Comparison of ENCODE assay signal across 8 mouse cellular contexts in the genomic region with DNA sequence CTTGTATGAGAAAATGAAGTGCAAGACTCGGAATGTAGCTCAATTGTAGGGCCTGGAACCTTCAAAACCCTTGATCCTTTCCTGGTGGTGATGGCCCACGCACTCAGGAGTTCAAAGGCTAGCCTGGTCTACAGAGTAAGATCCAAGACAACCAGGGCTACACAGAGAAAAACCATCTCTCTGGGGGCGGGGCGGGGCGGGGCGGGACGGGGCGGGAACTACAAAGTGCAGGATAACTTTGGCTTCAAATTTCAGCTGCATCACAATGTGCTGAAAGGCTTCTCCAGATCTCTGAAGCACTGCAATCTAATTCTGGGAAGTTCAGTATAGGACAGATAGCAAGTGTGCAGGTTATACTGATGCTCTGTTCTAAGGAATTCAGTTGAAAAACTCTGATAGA. TPM values are rescaled to one million over a fixed set of nuclear protein-coding genes. Genes with fewer than 3 reads are reported as not detected.
A peak's percentile ranks its signal among the peaks of the same experiment; 100 is the strongest.
DNase-seq lines count a peak whose midpoint lies in the region; ATAC-seq and TF ChIP-seq lines count a peak whose summit lies in the region.
"Had no signal": no experiment of that assay in that cellular context is flagged by ENCODE, and none has a peak within 500 bp of the region (broad histone marks: within the 10 kb centered on the region; RNA-seq: fewer than 3 reads in every experiment).

No protein-coding gene starts in this region.

- no peaks in the 10 kb centered on the region for H3K9me3 ChIP-seq in hindbrain, embryonic 10.5 days
- no peaks in the 10 kb centered on the region for H3K9me3 ChIP-seq in hindbrain, postnatal 0 days (ENCODE audit: low read length)
- no peaks in the 10 kb centered on the region for H3K9me3 ChIP-seq in MEL (replicated peaks; ENCODE audit: insufficient read depth, low read length)
- H3K9me3 ChIP-seq in limb, embryonic 13.5 days = no peaks in the 10 kb centered on the region
- H3K9me3 ChIP-seq: midbrain, embryonic 15.5 days had no signal

- DNase-seq in hindbrain, embryonic 10.5 days (ENCODE audit: low spot score) = no peak
- no peak for DNase-seq in hindbrain, postnatal 0 days (ENCODE audit: low spot score)
- peak; percentile 16 for DNase-seq in CD4-positive helper T cell, adult 2 months (ENCODE audit: low read depth, low spot score)
- DNase-seq in MEL (ENCODE audit: low read depth, low spot score) = peak; percentile 62
- DNase-seq in cerebellum, postnatal 14 days = no peak
- DNase-seq in cerebellum, adult 2 months = no peak

- WGBS in hindbrain, embryonic 10.5 days = 17% methylated on average over 8 of the region's 8 CpGs
- WGBS in hindbrain, postnatal 0 days = 19% methylated on average over 8 of the region's 8 CpGs
- WGBS in limb, embryonic 13.5 days = 13% methylated on average over 8 of the region's 8 CpGs
- WGBS in cerebellum, adult 2 months = 24% methylated on average over 8 of the region's 8 CpGs

- H3K9ac ChIP-seq in hindbrain, postnatal 0 days (replicated peaks; ENCODE audit: low read length) = no peak overlapping the region
- no peak overlapping the region; the same call in 1 of the 2 replicates for H3K9ac ChIP-seq in MEL (ENCODE audit: control insufficient read depth, low read depth, low read length, poor library complexity, severe bottlenecking)
- no peak overlapping the region for H3K9ac ChIP-seq in limb, embryonic 13.5 days

- TF ChIP-seq RAD21 in MEL (IDR thresholded peaks at IDR 0.05; ENCODE audit: low read depth, low read length) = no peak

- H3K27ac ChIP-seq in hindbrain, embryonic 10.5 days = 0 out of 2 replicates have a peak overlapping the region, but pooled peaks have one; percentile 16
- no peak overlapping the region for H3K27ac ChIP-seq in hindbrain, postnatal 0 days
- H3K27ac ChIP-seq in MEL (ENCODE audit: control insufficient read depth, low read depth, low read length) = peak overlapping the region; percentile 79
- 0 out of 2 replicates have a peak overlapping the region, but pooled peaks have one; percentile 33 for H3K27ac ChIP-seq in limb, embryonic 13.5 days
- H3K27ac ChIP-seq in cerebellum, adult 2 months (ENCODE audit: insufficient read depth, low read length) = no peak overlapping the region

- peaks cover 15% of the 10 kb centered on the region for H3K36me3 ChIP-seq in hindbrain, embryonic 10.5 days
- no peaks in the 10 kb centered on the region for H3K36me3 ChIP-seq in hindbrain, postnatal 0 days (ENCODE audit: insufficient read depth, low read length)
- peaks cover 0 to 12% of the 10 kb centered on the region in 2 experiments; a peak in 2 of 4 replicates for H3K36me3 ChIP-seq in MEL (ENCODE audit: control insufficient read depth in 1 of 2, insufficient read depth in 2 of 2, low read length in 2 of 2)
- peaks cover 10% of the 10 kb centered on the region for H3K36me3 ChIP-seq in limb, embryonic 13.5 days
- H3K36me3 ChIP-seq: midbrain, embryonic 15.5 days had no signal

- no peak overlapping the region for H3K4me3 ChIP-seq in hindbrain, embryonic 10.5 days
- no peak overlapping the region for H3K4me3 ChIP-seq in hindbrain, postnatal 0 days (ENCODE audit: low read length)
- H3K4me3 ChIP-seq in MEL (ENCODE audit: control insufficient read depth in 1 of 2, insufficient read depth in 1 of 2, low read depth in 2 of 2, low read length in 2 of 2) = no peak overlapping the region
- no peak overlapping the region for H3K4me3 ChIP-seq in limb, embryonic 13.5 days
- H3K4me3 ChIP-seq in cerebellum, adult 2 months (replicated peaks; ENCODE audit: insufficient read depth, low read depth, low read length) = no peak overlapping the region
- H3K4me3 ChIP-seq: midbrain, embryonic 15.5 days had no signal

- no peak for TF ChIP-seq CTCF in hindbrain, postnatal 0 days (IDR thresholded peaks at IDR 0.05; ENCODE audit: low read depth)
- no peak for TF ChIP-seq CTCF in MEL (IDR thresholded peaks at IDR 0.05 in 2 of 3, conservative IDR thresholded peaks at IDR 0.05 in 1 of 3; ENCODE audit: control insufficient read depth in 1 of 3, insufficient read depth in 1 of 3, low read depth in 2 of 3, low read length in 3 of 3, poor library complexity in 1 of 3, severe bottlenecking in 1 of 3)
- no peak for TF ChIP-seq CTCF in cerebellum, adult 2 months (IDR thresholded peaks at IDR 0.05; ENCODE audit: borderline replicate concordance, insufficient read depth, low read depth, low read length)

- ATAC-seq in hindbrain, postnatal 0 days = no peak
- no peak for ATAC-seq in limb, embryonic 13.5 days (ENCODE audit: low FRiP score, low read depth)
- ATAC-seq: midbrain, embryonic 15.5 days had no signal

- H3K4me1 ChIP-seq in hindbrain, embryonic 10.5 days (replicated peaks) = peaks cover 22% of the 10 kb centered on the region
- H3K4me1 ChIP-seq in hindbrain, postnatal 0 days (ENCODE audit: insufficient read depth, low read length) = peaks cover 4% of the 10 kb centered on the region; the same call in 1 of the 2 replicates
- peaks cover 0 to 18% of the 10 kb centered on the region in 2 experiments; a peak in 2 of 4 replicates for H3K4me1 ChIP-seq in MEL (ENCODE audit: control insufficient read depth in 1 of 2, insufficient read depth in 2 of 2, low read length in 2 of 2)
- H3K4me1 ChIP-seq in limb, embryonic 13.5 days = peaks cover 11% of the 10 kb centered on the region
- peaks cover 4% of the 10 kb centered on the region for H3K4me1 ChIP-seq in cerebellum, adult 2 months (ENCODE audit: control insufficient read depth, insufficient read depth, low read length)

- TF ChIP-seq POLR2A in MEL (IDR thresholded peaks at IDR 0.05; ENCODE audit: control insufficient read depth in 1 of 2, insufficient read depth in 1 of 2, low read depth in 1 of 2, low read length in 2 of 2, poor library complexity in 1 of 2) = no peak
- no peak for TF ChIP-seq POLR2A in cerebellum, adult 2 months (IDR thresholded peaks at IDR 0.05; ENCODE audit: borderline replicate concordance, insufficient read depth, low read length)

- peaks cover 2% of the 10 kb centered on the region; the same call in 1 of the 2 replicates for H3K79me2 ChIP-seq in MEL (ENCODE audit: control insufficient read depth, insufficient read depth, low read length, poor library complexity)

- no peaks in the 10 kb centered on the region for H3K27me3 ChIP-seq in hindbrain, embryonic 10.5 days (ENCODE audit: insufficient read depth, poor library complexity, severe bottlenecking)
- no peaks in the 10 kb centered on the region for H3K27me3 ChIP-seq in hindbrain, postnatal 0 days (ENCODE audit: insufficient read depth, low read length)
- no peaks in the 10 kb centered on the region for H3K27me3 ChIP-seq in MEL (ENCODE audit: control insufficient read depth in 1 of 2, insufficient read depth in 2 of 2, low read length in 2 of 2)
- H3K27me3 ChIP-seq in limb, embryonic 13.5 days = no peaks in the 10 kb centered on the region
- H3K27me3 ChIP-seq in cerebellum, adult 2 months (ENCODE audit: control insufficient read depth, insufficient read depth, low read length) = no peaks in the 10 kb centered on the region
- H3K27me3 ChIP-seq: midbrain, embryonic 15.5 days had no signal

- no peak overlapping the region for H3K4me2 ChIP-seq in hindbrain, postnatal 0 days (ENCODE audit: low read depth, low read length)
- no peak overlapping the region for H3K4me2 ChIP-seq in limb, embryonic 13.5 days (replicated peaks)

- no peak for TF ChIP-seq EP300 in MEL (IDR thresholded peaks at IDR 0.05; ENCODE audit: low read depth in 1 of 2, low read length in 2 of 2)

TF ChIP-seq in MEL, 35 proteins besides CTCF, POLR2A, EP300 and RAD21 (continues in another document):
- TF ChIP-seq HCFC1 (IDR thresholded peaks at IDR 0.05; ENCODE audit: low read depth, low read length) (no peak), BHLHE40 (IDR thresholded peaks at IDR 0.05; ENCODE audit: borderline replicate concordance, low read depth, low read length) (no peak), SMC3 (IDR thresholded peaks at IDR 0.05; ENCODE audit: low read depth, low read length) (no peak), MEF2A (IDR thresholded peaks at IDR 0.05; ENCODE audit: extremely low read depth, insufficient replicate concordance, low read depth, low read length, poor library complexity, severe bottlenecking) (no peak), CHD1 (IDR thresholded peaks at IDR 0.05; ENCODE audit: low read depth, low read length) (no peak), USF1 (IDR thresholded peaks at IDR 0.05; ENCODE audit: low read depth, low read length) (no peak), POLR2AphosphoS2 (IDR thresholded peaks at IDR 0.05; ENCODE audit: low read length) (no peak), MYB (IDR thresholded peaks at IDR 0.05; ENCODE audit: low read depth, low read length) (no peak)

RNA-seq across cellular contexts. Expression of a gene that starts 1.6 kb away (rescaled TPM):
- 140 and 144 TPM in 2 replicates for polyA plus RNA-seq in hindbrain, embryonic 10.5 days (2016; fragmentation: Nextera tagmentation; extraction: Ambion mirVana)
- 24.6 and 26.8 TPM in 2 replicates for total RNA-seq in hindbrain, postnatal 0 days (2014; rRNA removed)
- polyA plus RNA-seq in hindbrain, postnatal 0 days (2015; fragmentation: Nextera tagmentation; extraction: Ambion mirVana) = 59.4 and 64.6 TPM in 2 replicates
- 41.6 and 42.0 TPM in 2 replicates for total RNA-seq in MEL (2012; rRNA removed)
- 10 to 100 TPM in 1 of 2 experiments, not detected in 1; 56.6 TPM for polyA plus RNA-seq in MEL (2012; ENCODE audit: insufficient read depth in 1 of 2, insufficient read length in 2 of 2, low read depth in 1 of 2, low replicate concordance in 2 of 2, missing spikeins in 1 of 2)
- 113 and 114 TPM in 2 replicates for polyA plus RNA-seq in limb, embryonic 13.5 days (2015; fragmentation: Nextera tagmentation; extraction: Ambion mirVana)
- polyA plus RNA-seq in cerebellum, adult 2 months (2012; rRNA removed) = 28.1 and 33.2 TPM in 2 replicates

RNA-seq across cellular contexts. Expression of a gene that starts 12.7 kb away (rescaled TPM):
- 74.8 and 91.8 TPM in 2 replicates for polyA plus RNA-seq in hindbrain, embryonic 10.5 days (2016; fragmentation: Nextera tagmentation; extraction: Ambion mirVana)
- 15.9 and 21.4 TPM in 2 replicates for total RNA-seq in hindbrain, postnatal 0 days (2014; rRNA removed)
- 51.9 and 52.1 TPM in 2 replicates for polyA plus RNA-seq in hindbrain, postnatal 0 days (2015; fragmentation: Nextera tagmentation; extraction: Ambion mirVana)
- 104 and 122 TPM in 2 replicates for total RNA-seq in MEL (2012; rRNA removed)
- 10 to 100 TPM in 1 of 2 experiments, not detected in 1; 92.8 TPM for polyA plus RNA-seq in MEL (2012; ENCODE audit: insufficient read depth in 1 of 2, insufficient read length in 2 of 2, low read depth in 1 of 2, low replicate concordance in 2 of 2, missing spikeins in 1 of 2)
- polyA plus RNA-seq in limb, embryonic 13.5 days (2015; fragmentation: Nextera tagmentation; extraction: Ambion mirVana) = 65.9 and 71.8 TPM in 2 replicates
- 13.8 and 15.1 TPM in 2 replicates for polyA plus RNA-seq in cerebellum, adult 2 months (2012; rRNA removed)

RNA-seq across cellular contexts. Expression of a gene that starts 42.4 kb away (rescaled TPM):
- polyA plus RNA-seq in hindbrain, embryonic 10.5 days (2016; fragmentation: Nextera tagmentation; extraction: Ambion mirVana) = 59.0 and 74.9 TPM in 2 replicates
- total RNA-seq in hindbrain, postnatal 0 days (2014; rRNA removed) = 47.6 and 57.5 TPM in 2 replicates
- polyA plus RNA-seq in hindbrain, postnatal 0 days (2015; fragmentation: Nextera tagmentation; extraction: Ambion mirVana) = 30.6 and 35.1 TPM in 2 replicates
- 84.7 and 102 TPM in 2 replicates for total RNA-seq in MEL (2012; rRNA removed)
- polyA plus RNA-seq in MEL (2012; ENCODE audit: insufficient read depth in 1 of 2, insufficient read length in 2 of 2, low read depth in 1 of 2, low replicate concordance in 2 of 2, missing spikeins in 1 of 2) = 10 to 100 TPM in 1 of 2 experiments, not detected in 1; 81.2 TPM
- polyA plus RNA-seq in limb, embryonic 13.5 days (2015; fragmentation: Nextera tagmentation; extraction: Ambion mirVana) = 56.9 and 60.1 TPM in 2 replicates
- 113 and 114 TPM in 2 replicates for polyA plus RNA-seq in cerebellum, adult 2 months (2012; rRNA removed)

Comparison
In these comparisons a context has a peak if more than half of its experiments do, and no peak if none do; other contexts are left out.
1. H3K27ac ChIP-seq: peak in hindbrain, embryonic 10.5 days (single experiment), MEL (single experiment) and limb, embryonic 13.5 days (single experiment); none in hindbrain, postnatal 0 days (single experiment) and cerebellum, adult 2 months (single experiment).
2. DNase-seq: peak in CD4-positive helper T cell, adult 2 months (single experiment) and MEL (single experiment); none in hindbrain, embryonic 10.5 days (single experiment), hindbrain, postnatal 0 days (single experiment), cerebellum, postnatal 14 days (0 of 2) and cerebellum, adult 2 months (0 of 2).